Mouse (Mus musculus) heart, adult 2 months (tissue): ENCODE measurements around the gene Dpf3.

Experiments used
- CTCF ChIP-seq: fragments of 200-600 bp; IDR thresholded peaks from 2 replicates; pipeline ENCODE4 v1.8.1; 2022; ENCODE audit warnings: antibody characterized with exemption, mild to moderate bottlenecking, moderate library complexity
- POLR2A ChIP-seq: fragments of 200-500 bp; IDR thresholded peaks from 2 replicates; pipeline ENCODE4 v1.6.1; 2011; ENCODE audit warnings: mild to moderate bottlenecking, low read depth, low read length, control low read depth; ENCODE audit not compliant: insufficient read depth

- no peak for TF ChIP-seq CTCF
- TF ChIP-seq POLR2A: no peak
These were observed 15.8 kb downstream of the Dpf3 start for GRCm38 (mm10) chr12:83471760-83472159.
